Mouse (Mus musculus) effector memory CD4-positive, alpha-beta T cell, adult 5 months (primary cell): Measurements from ENCODE around the gene Ltf. TPM values are rescaled to one million over a fixed set of nuclear protein-coding genes. Genes with fewer than 3 reads are reported as not detected.

Source experiments
- polyA plus RNA-seq: library from polyadenylated mRNA; unstranded; fragments of 100-300 nt; shearing (Covaris generic); gene quantifications from one replicate; pipeline ENCODE4 v1.2.1, GENCODE M21; 2017

The Ltf gene
- polyA plus RNA-seq: not detected

DNA sequence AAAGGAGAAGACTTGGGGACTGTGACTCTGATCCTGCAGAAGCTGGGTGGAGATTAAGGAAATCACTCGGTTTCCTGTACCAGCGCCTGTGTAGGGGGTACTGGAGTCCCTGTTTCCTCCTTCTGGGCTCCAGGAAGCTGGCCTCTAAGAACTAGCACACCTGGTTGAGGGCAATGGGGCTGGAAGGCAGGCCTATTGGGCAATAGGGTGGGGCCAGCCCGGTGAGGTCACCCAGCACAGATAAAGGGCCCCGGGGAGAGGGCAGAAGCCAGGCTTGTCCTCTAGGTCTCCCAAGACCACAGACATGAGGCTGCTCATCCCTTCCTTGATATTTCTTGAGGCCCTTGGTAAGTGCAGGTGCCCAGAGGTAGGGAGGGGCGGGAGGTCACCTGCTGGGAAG, at the start of gene Ltf:
Gene Ltf (plus strand): TSS at position 250 of the 400 bp plus-strand sequence.

DNA sequence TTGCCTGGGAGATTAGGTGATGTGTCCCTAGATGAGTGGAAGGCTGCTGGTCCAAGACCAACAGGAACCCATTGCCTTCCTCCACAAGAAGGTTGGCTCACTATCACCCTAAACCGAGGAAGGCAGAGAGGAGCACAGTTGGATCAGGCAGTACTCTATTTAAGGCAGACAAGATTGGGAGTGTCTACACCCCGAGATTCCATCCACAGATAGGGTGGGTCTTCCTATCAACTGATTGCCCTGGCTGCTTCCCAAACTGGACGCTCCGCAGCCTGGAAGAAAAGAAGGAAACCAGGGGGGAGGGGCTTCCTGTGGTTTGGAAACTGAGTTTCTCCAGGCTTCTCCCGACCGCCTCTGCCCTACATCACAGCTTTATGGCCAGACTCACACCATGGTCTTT, 28.9 kb upstream of the Ltf start, which contains the start of gene Rtp3:
Gene Rtp3 (minus strand): TSS at position 380 of the 400 bp plus-strand sequence.

DNA sequence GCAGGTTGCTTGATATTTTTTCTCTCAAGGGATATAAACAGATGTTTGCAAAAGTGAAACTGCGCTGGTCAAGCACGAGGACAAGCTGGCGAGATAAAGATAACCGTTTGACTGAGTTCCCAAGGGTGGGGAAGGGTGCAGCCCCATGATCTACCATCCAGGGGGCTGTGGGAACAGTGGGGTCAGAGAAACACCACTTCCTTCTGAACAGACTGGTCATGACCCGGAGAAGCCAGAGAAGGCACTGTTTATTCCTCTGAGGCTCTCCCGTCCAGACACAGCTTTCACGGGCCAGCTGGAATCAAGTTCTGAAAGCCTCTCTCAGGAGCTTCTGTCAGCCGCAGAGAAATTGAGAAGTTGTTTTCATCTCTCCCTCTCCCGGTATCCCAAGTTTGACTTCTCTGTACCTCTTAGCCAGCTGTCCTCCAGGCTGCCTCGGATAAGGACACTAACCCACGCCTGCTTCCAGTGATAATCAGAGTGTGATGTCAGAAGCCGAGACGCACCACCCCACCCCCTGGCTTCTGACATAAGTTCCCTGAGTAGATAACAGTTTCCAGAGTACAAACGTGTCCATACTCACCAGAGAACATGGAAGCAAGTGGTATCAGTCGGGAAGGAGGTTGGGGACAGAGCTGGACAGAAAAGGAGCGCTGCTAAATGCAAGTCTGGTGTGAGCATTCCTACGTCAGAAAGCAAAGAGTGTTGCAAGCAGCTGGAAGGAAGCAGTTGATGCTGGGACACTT, 37.9 kb downstream of the Ltf start, which contains the start of gene Ccrl2:
Gene Ccrl2 (minus strand): TSS at position 722 of the 746 bp plus-strand sequence.

Other genes starting within 250 kb of the Ltf start
- not detected for gene Prss42, start 221.1 kb upstream of the Ltf start, polyA plus RNA-seq
- gene Prss44, start 205.3 kb upstream of the Ltf start, polyA plus RNA-seq: not detected
- not detected for gene Prss43, start 192.6 kb upstream of the Ltf start, polyA plus RNA-seq
- not detected for gene Prss45, start 184.7 kb upstream of the Ltf start, polyA plus RNA-seq
- gene Prss46, start 174.8 kb upstream of the Ltf start, polyA plus RNA-seq: not detected
- not detected for gene Prss50, start 161.3 kb upstream of the Ltf start, polyA plus RNA-seq
- gene Als2cl, start 139.4 kb upstream of the Ltf start, polyA plus RNA-seq: 23.4 TPM
- 0.92 TPM for gene Tmie, start 139.2 kb upstream of the Ltf start, polyA plus RNA-seq
- gene Fam240a, start 102.4 kb upstream of the Ltf start, polyA plus RNA-seq: not detected
- 0.57 TPM for gene Tdgf1, start 73.1 kb upstream of the Ltf start, polyA plus RNA-seq
- not detected for gene Lrrc2, start 67.7 kb upstream of the Ltf start, polyA plus RNA-seq
- gene Rtp3, start 28.7 kb upstream of the Ltf start, polyA plus RNA-seq: not detected
- 11.1 TPM for gene Ccrl2, start 38.2 kb downstream of the Ltf start, polyA plus RNA-seq
- 30.8 TPM for gene Lrrfip2, start 98.3 kb downstream of the Ltf start, polyA plus RNA-seq